Mouse (Mus musculus) c-Kit-positive CD71-positive TER-119-negative erythroid progenitor cells, embryonic 14.5 days (primary cell): ENCODE measurements around the gene Slc25a45.

Experiments used
- DNase-seq: peaks from one replicate; pipeline ENCODE4 v3.0.0-alpha.2; 2013; ENCODE audit warnings: low read depth

The Slc25a45 gene

GRCm38 (mm10) chr19:5929634-5930596 lies 52.3 kb downstream of the Slc25a45 start:
- no peak for DNase-seq

DNA sequence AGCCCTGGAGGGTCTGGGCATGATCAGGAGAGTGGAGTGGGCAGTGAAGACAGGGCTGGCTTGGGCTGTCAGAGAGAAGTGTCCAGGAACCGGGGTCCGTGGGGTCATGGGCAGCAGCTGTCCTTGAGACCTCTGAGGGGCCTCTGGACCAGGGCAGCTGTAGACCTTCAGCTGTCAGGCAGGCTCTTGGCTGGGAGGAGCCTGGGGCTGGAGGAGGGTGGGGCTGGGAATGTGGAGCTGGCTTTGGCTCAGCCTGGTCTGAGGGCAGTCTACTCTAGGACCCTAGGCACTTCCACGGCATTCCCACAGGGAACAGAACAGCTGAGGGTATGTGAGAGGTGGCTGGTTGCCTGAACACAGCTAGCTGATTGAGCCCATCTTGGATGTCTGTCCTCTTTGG lies 57.7 kb downstream of the Slc25a45 start:
- no peak for DNase-seq
